Mouse (Mus musculus): ENCODE measurements around the gene Nfyc.

Gene Nfyc

DNA sequence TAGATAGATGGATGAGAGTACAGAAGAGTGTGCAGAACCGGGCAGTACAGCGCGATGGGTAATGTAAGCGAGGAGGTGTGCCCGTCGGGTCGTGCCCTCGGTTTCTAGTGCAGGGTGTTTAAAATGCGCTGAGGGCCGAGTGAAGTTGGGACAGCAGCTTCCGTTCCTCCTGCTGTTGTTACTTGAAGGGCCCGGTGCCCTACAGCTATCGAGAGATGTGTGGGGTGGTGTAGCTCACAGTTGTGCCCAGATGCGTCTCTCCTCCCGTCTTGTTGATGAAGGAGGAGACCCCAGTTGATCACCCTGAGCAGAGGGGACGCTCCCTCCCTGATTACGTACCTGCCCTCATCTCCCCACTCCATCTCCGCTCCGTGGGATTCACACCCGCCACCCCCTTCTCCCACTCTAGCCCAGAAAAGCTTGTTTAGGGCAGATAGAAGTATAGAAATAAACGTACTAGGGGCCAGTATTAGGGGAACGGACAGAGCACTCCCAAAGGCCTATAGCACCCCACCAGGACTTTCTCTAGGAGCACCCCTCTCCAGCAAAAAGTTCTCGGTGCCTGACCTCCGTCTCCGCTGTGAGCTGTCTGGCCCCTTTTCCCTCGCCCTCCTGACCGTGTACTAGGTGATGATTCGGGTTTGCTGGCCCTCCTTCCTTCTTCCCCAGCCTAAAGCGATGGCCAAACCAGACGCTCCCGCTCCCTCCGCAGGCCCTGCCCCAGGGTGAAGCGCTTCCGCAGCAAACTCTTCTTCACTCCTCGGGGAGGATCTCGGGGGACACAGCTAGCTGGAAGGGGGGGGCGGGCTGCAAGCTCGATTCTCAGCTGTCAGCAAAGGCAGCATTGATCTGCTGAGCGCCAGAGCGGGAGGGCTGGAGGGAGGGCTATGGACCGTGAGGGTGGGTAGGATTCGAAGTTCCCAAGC, 83.2 kb downstream of the Nfyc start, which contains the start of gene Kcnq4:
Kcnq4 (minus strand) TSS at position 672 of the 926 bp plus-strand sequence.
- no peak for DNase-seq (ENCODE audit: low spot score)

GRCm38 (mm10) chr4:120747243-120747792, 84.1 kb downstream of the Nfyc start:
- DNase-seq (ENCODE audit: low spot score) = no peak

DNA sequence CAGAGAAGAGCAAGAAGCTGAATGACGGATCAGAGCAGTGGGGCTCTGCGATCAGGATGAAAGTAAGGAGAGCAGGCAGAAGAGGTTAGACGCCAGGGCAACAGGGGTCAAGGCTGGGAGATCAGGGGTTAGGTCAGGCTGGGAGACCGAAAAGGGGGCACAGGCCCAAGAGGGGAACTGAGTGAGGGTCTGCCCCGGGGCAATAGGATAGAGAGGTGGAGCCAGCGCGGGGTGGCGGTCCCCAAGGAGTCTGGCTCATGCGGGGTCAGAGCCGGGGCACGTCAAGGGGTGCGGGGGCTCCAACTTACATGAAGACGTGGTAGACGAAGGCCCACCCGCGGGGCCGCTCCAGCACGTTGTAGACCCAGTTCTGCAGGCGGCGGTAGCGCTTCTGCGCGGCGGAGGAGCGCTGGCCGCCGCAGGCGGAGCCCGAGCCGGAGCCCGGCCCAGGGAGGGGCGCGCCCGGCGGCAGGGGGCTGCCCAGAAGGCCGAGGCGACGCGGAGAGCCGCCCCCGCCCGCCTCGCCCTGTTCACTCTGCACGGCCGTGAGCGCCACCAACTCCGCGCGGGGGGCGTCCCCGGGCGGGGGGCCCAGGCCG, 84.7 kb downstream of the Nfyc start:
- no peak for DNase-seq (ENCODE audit: low spot score)

- no peak for DNase-seq (ENCODE audit: low spot score)
Measured at GRCm38 (mm10) chr4:120745731-120746551, 85.4 kb downstream of the Nfyc start.

- DNase-seq (ENCODE audit: low spot score) = no peak
Measured at GRCm38 (mm10) chr4:120743636-120744035, 87.7 kb downstream of the Nfyc start.

DNA sequence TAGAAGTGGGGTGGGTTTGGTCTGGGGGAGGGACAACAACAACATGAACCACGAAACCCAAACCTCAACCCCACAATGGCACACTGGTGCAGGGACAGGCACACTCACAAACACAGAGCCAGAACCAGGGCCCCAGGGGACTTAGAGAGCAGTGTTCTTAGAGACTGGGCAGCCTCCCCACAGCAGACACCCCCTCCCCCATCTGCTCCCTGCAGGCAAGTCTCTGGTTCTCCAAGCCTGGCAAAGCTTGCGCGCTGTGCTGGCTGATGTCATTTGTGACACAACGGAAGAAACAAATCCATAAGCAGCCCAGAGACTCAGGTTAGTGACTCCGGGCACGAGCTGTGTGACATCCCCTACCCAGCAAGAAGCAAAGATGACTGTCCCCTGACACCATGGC, 90.1 kb downstream of the Nfyc start:
- no peak for DNase-seq (ENCODE audit: low spot score)

- no peak for DNase-seq (ENCODE audit: low spot score)
Measured at GRCm38 (mm10) chr4:120734012-120734622, 97.3 kb downstream of the Nfyc start.

GRCm38 (mm10) chr4:120732737-120733136, 98.6 kb downstream of the Nfyc start:
- no peak for DNase-seq (ENCODE audit: low spot score)

DNA sequence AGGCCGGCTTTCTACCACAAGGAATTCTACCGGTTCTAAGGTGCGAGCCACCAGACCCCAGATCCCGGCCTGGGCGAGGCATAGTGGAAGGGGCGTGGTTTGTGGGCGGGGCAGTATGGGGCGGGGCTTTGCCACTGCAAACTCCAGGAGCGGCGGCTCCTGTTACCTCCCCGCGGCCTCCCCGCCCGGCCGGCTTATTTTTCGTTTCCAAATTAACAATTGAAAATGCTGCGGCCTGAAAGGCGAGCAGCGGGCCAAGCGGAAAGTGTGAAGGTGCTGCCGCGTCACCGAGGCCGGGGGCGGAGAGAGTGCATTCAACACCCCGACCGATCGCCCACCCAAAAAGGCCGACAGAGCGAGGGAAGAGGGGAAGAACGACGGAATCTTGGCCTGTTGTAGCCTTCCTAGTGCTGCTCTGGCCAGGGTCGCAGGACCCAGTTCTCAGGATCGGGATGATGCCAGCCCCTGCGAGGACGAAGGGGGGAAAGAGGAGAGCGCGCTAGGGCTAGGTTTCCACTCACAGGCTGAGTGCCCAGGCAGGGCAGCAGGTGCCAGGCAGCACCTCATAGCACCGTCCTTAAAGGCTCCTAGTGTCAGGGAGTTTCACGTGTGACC, 100.2 kb downstream of the Nfyc start:
- peak; percentile 24 for DNase-seq (ENCODE audit: low spot score)

GRCm38 (mm10) chr4:120730574-120730973, 100.8 kb downstream of the Nfyc start:
- no peak for DNase-seq (ENCODE audit: low spot score)

DNA sequence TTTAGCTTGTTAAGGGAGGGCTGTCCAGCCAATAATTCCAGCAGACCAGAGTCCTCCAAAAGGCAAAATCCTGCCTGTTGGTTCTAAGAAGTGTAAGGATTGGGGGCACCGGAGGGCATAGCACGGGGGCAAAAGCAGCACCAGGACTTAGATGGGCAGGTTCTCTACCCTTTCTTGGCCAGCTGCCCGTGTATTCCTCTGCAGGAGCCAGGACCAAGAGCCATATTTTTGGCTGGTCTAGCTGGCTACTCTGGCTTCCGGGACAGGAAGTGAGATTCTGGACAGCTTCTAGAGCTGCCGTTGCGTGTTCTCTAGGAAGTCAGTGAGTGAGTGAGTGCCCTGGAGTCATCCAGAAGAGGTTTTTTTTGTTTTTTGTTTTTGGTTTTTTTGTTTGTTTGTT, 101.2 kb downstream of the Nfyc start:
- no peak for DNase-seq (ENCODE audit: low spot score)

GRCm38 (mm10) chr4:120729441-120729840, 101.9 kb downstream of the Nfyc start:
- DNase-seq (ENCODE audit: low spot score) = no peak

DNA sequence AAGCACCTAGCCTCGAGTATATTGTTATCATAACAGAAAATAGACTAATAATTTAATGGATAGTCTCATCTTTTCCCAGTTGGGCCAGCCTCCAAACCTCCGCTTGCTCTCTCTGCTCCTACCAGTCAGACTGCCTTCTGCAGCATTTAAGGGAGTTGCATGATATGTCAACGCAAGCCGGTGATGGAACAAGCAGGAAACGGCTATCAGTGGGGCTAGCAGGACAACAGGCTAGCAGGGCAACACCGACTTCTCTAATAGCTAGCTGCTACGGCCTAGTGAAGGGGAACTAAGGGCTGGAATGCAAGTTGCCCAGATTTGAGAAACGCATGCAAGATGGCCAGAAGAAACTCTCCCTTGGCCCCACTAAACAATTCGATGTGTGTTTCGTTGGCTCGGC, 103.5 kb downstream of the Nfyc start:
- DNase-seq (ENCODE audit: low spot score) = no peak

GRCm38 (mm10) chr4:120726174-120726573, 105.2 kb downstream of the Nfyc start:
- no peak for DNase-seq (ENCODE audit: low spot score)

DNA sequence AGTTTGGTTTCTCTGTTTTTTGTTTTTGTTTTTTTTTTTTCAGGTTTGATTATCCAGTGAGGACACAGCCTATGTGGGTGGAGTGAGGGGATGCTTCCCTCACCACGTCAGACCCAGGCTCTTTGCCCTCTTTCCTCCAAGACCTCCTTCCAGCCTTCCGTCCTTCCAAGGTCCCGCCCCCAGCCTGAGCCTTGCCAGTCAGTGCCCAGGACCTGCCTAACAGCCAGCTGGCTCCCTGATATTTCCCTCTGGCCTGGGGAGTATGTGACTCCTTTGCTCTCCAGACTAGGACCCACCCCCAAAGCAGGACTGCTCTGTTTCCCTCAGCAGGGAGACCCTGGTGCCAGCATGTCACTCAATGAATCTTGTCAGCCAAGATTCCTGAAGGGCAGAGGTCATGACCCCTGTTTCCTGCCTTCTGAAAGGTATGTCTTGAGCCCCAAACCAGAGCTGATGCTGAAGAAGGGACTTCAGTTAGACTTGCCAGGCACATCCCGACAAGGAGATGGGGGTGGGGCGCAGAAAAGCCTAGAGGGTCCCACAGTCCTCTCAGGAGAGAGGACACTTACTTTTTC, 105.8 kb downstream of the Nfyc start:
- peak; percentile 31 for DNase-seq (ENCODE audit: low spot score)

DNA sequence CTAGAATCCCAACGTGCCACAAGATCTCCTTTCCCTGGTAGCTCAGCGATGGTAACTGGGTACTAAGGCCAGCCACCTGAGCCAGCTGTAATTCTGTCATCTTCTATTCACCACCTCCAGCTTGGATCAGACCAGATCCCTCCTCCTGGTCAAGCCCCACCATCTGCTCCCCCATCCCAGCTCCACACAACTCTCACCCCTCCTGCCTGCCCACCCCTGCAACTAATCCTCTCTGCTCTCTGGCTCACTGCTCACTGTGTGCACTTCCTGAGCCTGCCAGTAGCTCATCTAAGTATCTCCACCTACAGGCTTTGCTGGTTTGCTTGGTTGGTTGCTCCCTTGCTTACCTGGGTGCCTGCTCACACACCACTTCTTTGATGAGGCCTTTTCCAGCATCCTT, 109.8 kb downstream of the Nfyc start:
- no peak for DNase-seq (ENCODE audit: low spot score)

- DNase-seq (ENCODE audit: low spot score) = no peak
Measured at GRCm38 (mm10) chr4:120719152-120719551, 112.2 kb downstream of the Nfyc start.

DNA sequence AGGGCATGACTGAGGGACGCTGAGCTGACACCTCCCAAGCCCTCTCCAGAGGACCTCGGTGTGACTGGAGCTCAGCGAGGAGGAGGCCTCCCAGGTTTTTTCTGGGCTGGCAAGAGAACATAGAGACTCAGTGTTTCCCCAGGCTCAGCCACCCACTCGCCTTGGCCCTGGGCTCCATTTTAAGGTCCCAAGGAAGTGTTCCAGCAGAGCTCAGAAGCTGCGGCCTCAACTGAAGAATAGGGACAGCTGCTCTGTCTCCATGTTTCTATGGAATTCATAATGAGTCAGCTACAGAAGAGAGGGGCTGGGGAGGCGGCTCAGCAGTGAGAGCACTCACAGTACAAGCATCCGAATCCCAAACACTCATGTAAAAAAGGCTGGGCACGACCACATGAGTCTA, 113.8 kb downstream of the Nfyc start:
- DNase-seq (ENCODE audit: low spot score) = no peak

DNA sequence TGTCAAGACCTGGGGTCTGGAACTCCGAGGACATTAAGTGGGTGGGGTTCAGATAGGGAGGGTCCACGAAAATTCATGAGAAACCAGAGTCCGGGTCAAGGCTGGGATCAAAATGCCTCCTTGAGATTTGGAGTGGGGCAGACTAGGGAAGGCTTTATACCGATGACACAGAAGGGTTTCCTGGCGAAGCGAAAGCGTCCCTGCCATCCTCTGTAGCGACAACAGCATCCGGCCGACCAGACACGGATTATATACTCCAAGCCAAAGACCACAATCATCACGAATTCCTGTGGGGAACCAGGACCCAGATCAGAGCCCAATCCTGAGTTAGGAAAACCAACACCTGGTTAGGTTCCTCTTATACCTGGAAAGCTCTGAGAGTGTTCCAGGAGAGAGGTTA, 114.6 kb downstream of the Nfyc start:
- no peak for DNase-seq (ENCODE audit: low spot score)

DNA sequence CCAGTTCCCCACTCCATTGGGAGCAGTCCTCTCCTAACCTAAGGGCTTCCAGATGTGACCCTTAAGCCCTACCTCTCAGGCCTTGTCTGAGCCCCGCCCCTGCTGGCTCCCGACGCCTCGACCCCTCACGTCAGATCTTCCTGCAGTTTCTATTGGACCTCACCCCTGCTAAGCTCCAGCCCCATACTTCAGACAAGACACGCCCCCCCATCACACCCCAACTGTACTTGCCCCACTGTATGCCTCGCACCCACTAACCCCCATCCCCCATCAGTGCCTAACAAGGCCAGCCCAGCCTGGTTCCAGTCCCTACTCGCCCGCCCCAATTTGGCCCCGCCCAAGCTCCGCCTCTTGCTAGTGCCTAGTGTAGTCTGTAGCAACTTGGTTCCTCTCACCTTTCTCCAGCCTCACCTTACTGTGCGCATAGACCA, 115.2 kb downstream of the Nfyc start:
- DNase-seq (ENCODE audit: low spot score) = no peak

All from ovary, postnatal 10 days (tissue).